Mouse (Mus musculus): Measurements from ENCODE around the gene Nupl1.

DNA sequence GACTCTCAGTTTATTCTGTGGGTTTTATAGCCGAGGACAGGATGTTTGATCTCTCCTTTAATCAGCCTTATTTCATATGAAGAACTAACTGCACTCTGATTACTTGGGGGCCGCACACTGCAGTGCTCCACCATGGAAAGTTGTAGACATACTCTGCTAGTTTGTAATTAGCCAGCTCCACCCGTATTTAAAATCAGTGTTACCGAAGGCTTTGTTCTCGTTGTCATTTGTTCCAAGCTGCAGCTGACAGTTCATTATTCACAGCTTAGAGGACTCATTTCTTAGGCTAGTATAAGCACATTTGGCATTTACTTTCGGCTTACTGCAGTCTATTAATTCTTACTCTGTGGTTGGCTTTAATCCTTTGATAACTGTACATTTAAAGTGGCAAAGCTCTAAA, 49.8 kb upstream of the Nupl1 start:
- TF ChIP-seq EP300 (IDR thresholded peaks at IDR 0.05; ENCODE audit: low read depth) (no peak), CTCF (IDR thresholded peaks at IDR 0.05; ENCODE audit: low read depth) (no peak)
